Mouse (Mus musculus): ENCODE results near the gene Kcnj16. TPM values are rescaled to one million over a fixed set of nuclear protein-coding genes. Genes with fewer than 3 reads are reported as not detected.

Kcnj16 gene
- polyA plus RNA-seq (2016; fragmentation: Nextera tagmentation; extraction: Ambion mirVana) = not detected in 2 replicates

DNA sequence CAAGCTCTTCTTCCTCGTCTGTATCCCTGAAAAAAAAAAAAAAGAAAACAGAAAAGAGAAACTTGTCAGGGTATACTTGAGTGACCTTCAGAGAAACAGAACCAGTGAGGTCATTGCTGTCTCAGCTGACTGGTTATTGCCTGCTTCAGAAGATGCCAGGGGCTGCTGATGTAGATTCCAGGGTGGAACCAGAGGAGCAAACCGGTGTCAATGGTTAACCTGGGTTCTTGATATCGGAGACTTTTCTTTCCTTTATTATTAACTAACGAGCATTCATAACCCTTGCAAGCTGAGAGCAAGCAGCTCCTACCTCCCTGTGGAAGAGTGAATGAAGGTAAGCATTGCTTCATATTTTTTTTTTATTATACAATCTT lies at the start of gene Kcnj16:
Gene Kcnj16, plus strand, starts transcription at position 272 of the 374 bp plus-strand sequence.
- Histone ChIP-seq H3K9me3 (replicated peaks) (no peaks in the 10 kb centered on the region), H3K27me3 (replicated peaks) (no peaks in the 10 kb centered on the region), H3K4me3 (no peak within 1 kb of the TSS), H3K4me2 (no peak within 1 kb of the TSS), H3K4me1 (no peaks in the 10 kb centered on the region), H3K27ac (no peak within 1 kb of the TSS), H3K36me3 (no peaks in the 10 kb centered on the region), H3K9ac (no peak within 1 kb of the TSS)
- no peak for ATAC-seq
- WGBS (ENCODE audit: insufficient replicate concordance) = 66% methylated on average over 4 of the region's 4 CpGs

GRCm38 (mm10) chr11:110918808-110919465 lies 48.9 kb upstream of the Kcnj16 start:
- no peak for ATAC-seq
- H3K27ac ChIP-seq = no peak overlapping the region
- no peak overlapping the region for H3K9ac ChIP-seq
- H3K4me3 ChIP-seq = no peak overlapping the region
- no peaks in the 10 kb centered on the region for H3K4me1 ChIP-seq
- no peaks in the 10 kb centered on the region for H3K36me3 ChIP-seq
- no peaks in the 10 kb centered on the region for H3K27me3 ChIP-seq (replicated peaks)
- WGBS (ENCODE audit: insufficient replicate concordance) = 27% methylated on average over 5 of the region's 5 CpGs
- no peaks in the 10 kb centered on the region for H3K9me3 ChIP-seq (replicated peaks)
- H3K4me2 ChIP-seq = no peak overlapping the region

DNA sequence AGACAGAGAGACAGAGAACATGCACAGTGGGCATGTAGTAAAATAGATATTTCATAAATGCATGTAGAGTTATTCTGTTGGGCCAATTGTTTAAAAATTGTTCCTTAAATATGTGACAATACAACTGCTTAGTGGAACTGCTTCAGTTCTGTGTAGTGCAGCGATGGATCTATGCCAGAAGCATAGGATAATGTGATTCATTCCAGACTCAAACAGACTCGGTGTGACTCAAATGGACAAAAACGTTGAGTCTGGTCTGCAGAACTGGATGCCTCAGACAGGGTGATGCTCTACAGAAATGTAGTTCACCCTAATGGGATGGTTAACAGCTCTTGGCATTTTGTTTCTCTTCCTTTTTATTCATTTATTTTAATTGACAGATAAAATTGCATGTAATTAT lies 32.1 kb upstream of the Kcnj16 start:
- no peak for ATAC-seq
- no peaks in the 10 kb centered on the region for H3K9me3 ChIP-seq (replicated peaks)
- H3K27ac ChIP-seq = no peak overlapping the region
- WGBS (ENCODE audit: insufficient replicate concordance) = 62% methylated on average over 3 of the region's 3 CpGs
- H3K4me1 ChIP-seq = no peaks in the 10 kb centered on the region
- no peak overlapping the region for H3K9ac ChIP-seq
- no peaks in the 10 kb centered on the region for H3K27me3 ChIP-seq (replicated peaks)
- H3K36me3 ChIP-seq = no peaks in the 10 kb centered on the region
- no peak overlapping the region for H3K4me2 ChIP-seq
- H3K4me3 ChIP-seq = no peak overlapping the region

DNA sequence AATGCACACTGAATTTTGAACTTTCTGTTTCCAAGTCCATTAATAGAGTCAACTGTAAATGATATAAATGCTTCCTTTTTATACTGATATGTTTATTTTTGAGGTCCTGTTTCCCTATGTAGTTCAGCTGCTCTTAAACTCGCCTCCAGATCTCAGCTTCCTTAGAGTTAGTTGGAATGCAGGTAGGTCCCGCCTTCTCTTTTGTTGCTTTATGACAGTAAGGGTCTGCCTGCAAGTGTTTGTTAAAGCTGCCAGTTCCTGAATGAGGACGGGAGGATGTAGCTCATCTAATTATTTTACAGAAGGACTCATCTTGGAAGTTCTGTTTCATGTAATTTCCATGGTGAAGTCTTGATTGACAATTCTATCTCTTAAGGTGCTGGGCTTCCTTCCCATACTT lies 25.6 kb upstream of the Kcnj16 start:
- H3K9me3 ChIP-seq (replicated peaks) = no peaks in the 10 kb centered on the region
- no peak overlapping the region for H3K9ac ChIP-seq
- H3K27me3 ChIP-seq (replicated peaks) = no peaks in the 10 kb centered on the region
- no peaks in the 10 kb centered on the region for H3K36me3 ChIP-seq
- no peak overlapping the region for H3K27ac ChIP-seq
- no peak overlapping the region for H3K4me3 ChIP-seq
- H3K4me1 ChIP-seq = no peaks in the 10 kb centered on the region
- WGBS (ENCODE audit: insufficient replicate concordance) = 31% methylated on average over 3 of the region's 3 CpGs
- ATAC-seq = no peak
- H3K4me2 ChIP-seq = no peak overlapping the region

DNA sequence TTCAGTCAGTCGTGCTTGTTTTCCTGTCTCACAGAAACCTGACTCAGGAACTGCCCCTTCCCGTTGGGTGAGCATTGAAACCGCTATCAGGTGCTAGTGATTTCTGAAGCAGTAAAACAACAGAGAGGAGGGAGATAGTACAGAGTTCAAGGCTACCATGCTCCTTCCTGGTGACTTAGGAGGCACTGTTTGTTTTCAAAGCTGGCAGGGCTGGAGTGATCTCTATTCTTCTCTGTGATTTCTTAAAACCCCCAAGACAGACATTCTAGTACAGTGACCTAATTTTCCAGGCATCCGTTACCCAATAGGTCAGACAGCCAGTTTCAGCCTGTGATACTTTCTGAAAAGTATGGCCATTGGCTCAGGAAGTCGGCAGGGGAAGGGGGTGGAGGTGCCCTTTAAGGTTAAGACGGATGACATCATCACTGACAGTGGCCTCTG lies 25.1 kb upstream of the Kcnj16 start:
- no peak overlapping the region for H3K27ac ChIP-seq
- H3K4me1 ChIP-seq = no peaks in the 10 kb centered on the region
- H3K27me3 ChIP-seq (replicated peaks) = no peaks in the 10 kb centered on the region
- H3K4me3 ChIP-seq = no peak overlapping the region
- 26% methylated on average over 6 of the region's 6 CpGs for WGBS (ENCODE audit: insufficient replicate concordance)
- no peaks in the 10 kb centered on the region for H3K36me3 ChIP-seq
- no peaks in the 10 kb centered on the region for H3K9me3 ChIP-seq (replicated peaks)
- peak; percentile 32; the same call in 1 of the 2 replicates for ATAC-seq
- H3K4me2 ChIP-seq = no peak overlapping the region
- no peak overlapping the region for H3K9ac ChIP-seq

- Histone ChIP-seq H3K9ac (no peak overlapping the region), H3K9me3 (replicated peaks) (no peaks in the 10 kb centered on the region), H3K4me2 (no peak overlapping the region), H3K27me3 (replicated peaks) (no peaks in the 10 kb centered on the region), H3K27ac (no peak overlapping the region), H3K36me3 (no peaks in the 10 kb centered on the region), H3K4me3 (no peak overlapping the region), H3K4me1 (no peaks in the 10 kb centered on the region)
- no peak for ATAC-seq
- 62% methylated on average over 7 of the region's 7 CpGs for WGBS (ENCODE audit: insufficient replicate concordance)
Measured at GRCm38 (mm10) chr11:110956665-110957064, 11.2 kb upstream of the Kcnj16 start.

DNA sequence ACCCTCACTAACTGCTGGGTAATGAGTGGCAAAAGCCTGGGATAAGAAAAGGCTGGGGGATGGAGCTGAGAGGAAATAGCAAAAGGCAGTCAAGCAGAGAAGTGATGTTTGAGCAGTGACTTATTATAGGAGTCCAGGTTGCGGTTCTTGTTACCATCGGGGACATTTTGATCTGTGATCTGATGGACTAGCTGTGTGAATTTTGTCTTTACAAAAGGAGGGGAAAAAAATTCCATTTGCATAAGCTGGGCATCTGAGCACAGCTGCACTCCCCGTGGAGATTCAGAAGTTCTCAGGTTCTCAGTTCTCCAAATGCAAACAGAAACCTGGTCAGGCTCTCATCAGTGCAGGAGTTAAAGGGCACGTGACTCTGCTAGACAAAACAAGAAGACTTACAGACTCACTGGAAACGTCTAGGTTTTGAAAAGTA lies 6.2 kb upstream of the Kcnj16 start:
- H3K27me3 ChIP-seq (replicated peaks) = no peaks in the 10 kb centered on the region
- H3K36me3 ChIP-seq = no peaks in the 10 kb centered on the region
- no peaks in the 10 kb centered on the region for H3K4me1 ChIP-seq
- no peak for ATAC-seq
- no peak overlapping the region for H3K9ac ChIP-seq
- no peak overlapping the region for H3K4me2 ChIP-seq
- no peaks in the 10 kb centered on the region for H3K9me3 ChIP-seq (replicated peaks)
- 42% methylated on average over 5 of the region's 5 CpGs for WGBS (ENCODE audit: insufficient replicate concordance)
- no peak overlapping the region for H3K4me3 ChIP-seq
- H3K27ac ChIP-seq = no peak overlapping the region

GRCm38 (mm10) chr11:110967019-110967761 lies 643 bp upstream of the Kcnj16 start:
- Histone ChIP-seq H3K9ac (no peak overlapping the region), H3K27ac (no peak overlapping the region), H3K27me3 (replicated peaks) (no peaks in the 10 kb centered on the region), H3K4me1 (no peaks in the 10 kb centered on the region), H3K9me3 (replicated peaks) (no peaks in the 10 kb centered on the region), H3K4me2 (no peak overlapping the region), H3K4me3 (no peak overlapping the region), H3K36me3 (no peaks in the 10 kb centered on the region)
- 64% methylated on average over 11 of the region's 11 CpGs for whole genome bisulfite sequencing (ENCODE audit: insufficient replicate concordance)
- no peak for ATAC-seq

DNA sequence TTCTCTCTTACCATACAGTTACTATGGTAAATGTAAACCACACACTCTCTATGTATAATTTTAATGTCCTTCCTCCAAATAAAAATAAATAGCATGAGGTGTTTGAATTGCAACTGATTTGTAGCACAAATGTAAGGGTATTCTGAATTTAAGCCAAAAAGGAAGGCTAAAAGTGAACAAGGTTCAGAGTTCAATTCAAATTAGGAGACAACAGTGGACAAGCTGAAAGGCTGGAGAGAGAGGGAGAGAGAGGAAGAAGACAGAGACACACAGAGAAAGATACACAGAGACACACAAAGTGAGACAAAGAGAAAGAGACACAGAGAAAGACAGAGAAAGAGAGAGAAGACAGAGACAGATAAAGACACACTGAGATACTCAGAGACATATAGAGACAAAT lies 1.1 kb downstream of the Kcnj16 start:
- Histone ChIP-seq H3K4me2 (no peak overlapping the region), H3K9ac (no peak overlapping the region), H3K4me3 (no peak overlapping the region)

DNA sequence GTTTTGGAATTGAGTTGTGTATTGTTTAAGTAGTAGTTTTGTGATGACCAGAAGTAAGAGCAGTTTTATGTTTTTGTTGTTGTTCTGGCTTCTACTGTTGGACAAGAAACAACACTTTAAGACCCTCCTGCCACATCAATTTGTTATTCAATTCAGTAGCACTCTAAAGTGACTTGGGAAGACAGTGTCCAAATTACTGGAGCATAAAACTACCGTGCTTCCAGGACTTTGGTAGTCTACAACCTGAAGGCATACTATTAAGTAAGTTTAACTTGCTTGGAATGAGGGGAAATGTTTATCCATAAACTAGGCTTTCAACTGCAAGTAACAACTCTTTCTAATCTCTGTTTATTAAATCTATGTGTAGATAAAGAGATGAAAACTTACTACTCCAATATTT lies 17.7 kb downstream of the Kcnj16 start:
- Histone ChIP-seq H3K27ac (no peak overlapping the region), H3K9me3 (replicated peaks) (no peaks in the 10 kb centered on the region), H3K4me1 (no peaks in the 10 kb centered on the region), H3K27me3 (replicated peaks) (no peaks in the 10 kb centered on the region), H3K4me2 (no peak overlapping the region), H3K9ac (no peak overlapping the region), H3K4me3 (no peak overlapping the region), H3K36me3 (no peaks in the 10 kb centered on the region)
- 71% methylated on average over 1 of the region's 1 CpGs for WGBS (ENCODE audit: insufficient replicate concordance)
- no peak for ATAC-seq

More for the DNA sequence above, 1.1 kb downstream of the Kcnj16 start:
- ATAC-seq = no peak
- Histone ChIP-seq H3K9me3 (replicated peaks) (no peaks in the 10 kb centered on the region), H3K36me3 (no peaks in the 10 kb centered on the region), H3K27me3 (replicated peaks) (no peaks in the 10 kb centered on the region), H3K27ac (no peak overlapping the region), H3K4me1 (no peaks in the 10 kb centered on the region)

GRCm38 (mm10) chr11:110985949-110986348 lies 18.1 kb downstream of the Kcnj16 start:
- Histone ChIP-seq H3K27ac (no peak overlapping the region), H3K9ac (no peak overlapping the region), H3K4me1 (no peaks in the 10 kb centered on the region), H3K36me3 (no peaks in the 10 kb centered on the region), H3K4me2 (no peak overlapping the region), H3K9me3 (replicated peaks) (no peaks in the 10 kb centered on the region), H3K4me3 (no peak overlapping the region), H3K27me3 (replicated peaks) (no peaks in the 10 kb centered on the region)
- 43% methylated on average over 3 of the region's 3 CpGs for WGBS (ENCODE audit: insufficient replicate concordance)
- ATAC-seq = no peak

- no peaks in the 10 kb centered on the region for H3K9me3 ChIP-seq (replicated peaks)
- ATAC-seq = no peak
- H3K9ac ChIP-seq = no peak overlapping the region
- H3K4me2 ChIP-seq = no peak overlapping the region
- no peaks in the 10 kb centered on the region for H3K27me3 ChIP-seq (replicated peaks)
- no peaks in the 10 kb centered on the region for H3K36me3 ChIP-seq
- no peak overlapping the region for H3K4me3 ChIP-seq
- H3K27ac ChIP-seq = no peak overlapping the region
- 31% methylated on average over 4 of the region's 4 CpGs for WGBS (ENCODE audit: insufficient replicate concordance)
- no peaks in the 10 kb centered on the region for H3K4me1 ChIP-seq
Measured at GRCm38 (mm10) chr11:110993616-110994015, 25.8 kb downstream of the Kcnj16 start.

Data from liver, embryonic 12.5 days (tissue).